In genomic region chr1:190201696-190202095, GRCm38 (mm10) we compare ENCODE assay signal across 15 mouse cellular contexts. TPM values are rescaled to one million over a fixed set of nuclear protein-coding genes. Genes with fewer than 3 reads are reported as not detected.
"Had no signal": no experiment of that assay in that cellular context is flagged by ENCODE, and none has a peak within 500 bp of the region (broad histone marks: within the 10 kb centered on the region; RNA-seq: fewer than 3 reads in every experiment).

No protein-coding gene starts in this region.

- H3K27ac ChIP-seq: layer of hippocampus, adult 2 months; limb, embryonic 15.5 days; liver, embryonic 14.5 days; midbrain, embryonic 12.5 days; neural tube, embryonic 13.5 days had no signal

- H3K4me3 ChIP-seq: layer of hippocampus, adult 2 months; limb, embryonic 15.5 days; midbrain, embryonic 12.5 days; neural tube, embryonic 13.5 days had no signal

- H3K36me3 ChIP-seq: limb, embryonic 15.5 days; midbrain, embryonic 12.5 days; neural tube, embryonic 13.5 days had no signal

- H3K4me2 ChIP-seq: limb, embryonic 15.5 days; midbrain, embryonic 12.5 days; neural tube, embryonic 13.5 days had no signal

- H3K4me1 ChIP-seq: limb, embryonic 15.5 days; midbrain, embryonic 12.5 days; neural tube, embryonic 13.5 days had no signal

- H3K27me3 ChIP-seq: limb, embryonic 15.5 days; neural tube, embryonic 13.5 days had no signal

- ATAC-seq: midbrain, embryonic 16.5 days had no signal

- DNase-seq: kidney, postnatal 10 days; kidney, postnatal 4 days; lung, adult 18-20 months; retina, postnatal 1 day; right cerebral cortex, postnatal 4 days; spleen, adult 18-20 months; thymus, adult 18-20 months; thymus, postnatal 25 days had no signal

- H3K9ac ChIP-seq: limb, embryonic 15.5 days; liver, embryonic 14.5 days; midbrain, embryonic 12.5 days; neural tube, embryonic 13.5 days had no signal

- H3K9me3 ChIP-seq: limb, embryonic 15.5 days; midbrain, embryonic 12.5 days; neural tube, embryonic 13.5 days had no signal

RNA-seq across cellular contexts. Expression of gene Prox1, which starts 31.2 kb away (rescaled TPM):
- total RNA-seq: megakaryocyte-erythroid progenitor cell, adult 5-6 weeks had no signal
